Mouse (Mus musculus): ENCODE results near the gene Arhgap9. TPM values are rescaled to one million over a fixed set of nuclear protein-coding genes. Genes with fewer than 3 reads are reported as not detected.

Gene Arhgap9
- total and polyA plus RNA-seq, 3 experiments = 32.4 to 44.7 (median 33.7) TPM

- Histone ChIP-seq H3K9ac (ENCODE audit: insufficient read depth, low read depth) (no peak overlapping the region), H3K79me2 (replicated peaks; ENCODE audit: control insufficient read depth, extremely low read depth, insufficient read depth, poor library complexity, severe bottlenecking) (no peaks in the 10 kb centered on the region), H3K27me3 (replicated peaks) (no peaks in the 10 kb centered on the region), H3K36me3 (replicated peaks in 1 of 2; ENCODE audit: control insufficient read depth in 1 of 2, insufficient read depth in 1 of 2, low read length in 1 of 2) (no peaks in the 10 kb centered on the region), H3K27ac (ENCODE audit: insufficient read depth, low read depth) (no peak overlapping the region), H3K4me1 (ENCODE audit: control insufficient read depth in 1 of 2, insufficient read depth in 2 of 2) (peaks cover 0 to 19% of the 10 kb centered on the region in 2 experiments; a peak in 2 of 4 replicates), H3K4me3 (replicated peaks in 1 of 3; ENCODE audit: low read depth in 2 of 3, low read length in 2 of 3, poor library complexity in 1 of 3) (no peak overlapping the region), H3K9me3 (replicated peaks; ENCODE audit: low read length) (no peaks in the 10 kb centered on the region), H3K4me2 (ENCODE audit: insufficient read depth, low read depth, poor library complexity, severe bottlenecking) (no peak overlapping the region)
- no peak for DNase-seq (ENCODE audit: extremely low read depth)
- TF ChIP-seq MEF2A (IDR thresholded peaks at IDR 0.05; ENCODE audit: borderline replicate concordance, low read depth, low read length) = no peak
- no peak for TF ChIP-seq JUND (conservative IDR thresholded peaks at IDR 0.05; ENCODE audit: low read depth, low read length)
- no peak for TF ChIP-seq UBTF (IDR thresholded peaks at IDR 0.05; ENCODE audit: low read depth, low read length)
- TF ChIP-seq CHD1 (IDR thresholded peaks at IDR 0.05; ENCODE audit: low read depth, low read length) = no peak
- TF ChIP-seq RAD21 (IDR thresholded peaks at IDR 0.05; ENCODE audit: low read depth, low read length) = no peak
- TF ChIP-seq MXI1 (IDR thresholded peaks at IDR 0.05; ENCODE audit: low read depth, low read length) = no peak
- TF ChIP-seq BHLHE40 (IDR thresholded peaks at IDR 0.05; ENCODE audit: low read depth, low read length) = no peak
- no peak for TF ChIP-seq USF2 (conservative IDR thresholded peaks at IDR 0.05; ENCODE audit: low read depth, low read length)
- no peak for TF ChIP-seq RCOR1 (conservative IDR thresholded peaks at IDR 0.05; ENCODE audit: low read depth, low read length)
- TF ChIP-seq ELF1 (IDR thresholded peaks at IDR 0.05; ENCODE audit: low read depth, low read length) = no peak
- dilution Hi-C loops (cut with MboI; ENCODE audit: extremely low pct_ligation_motif_present, extremely low pct_unique_long_range_greater_than_20kb, low sequenced_read_pairs) = no loop called here
- in situ Hi-C loops (cut with MboI; ENCODE audit: low pct_ligation_motif_present, low pct_unique_long_range_greater_than_20kb, low sequenced_read_pairs) = no loop called here
Measured at GRCm38 (mm10) chr10:127317277-127317676, 4.5 kb upstream of the Arhgap9 start.

GRCm38 (mm10) chr10:127318009-127318408 lies 3.8 kb upstream of the Arhgap9 start:
- Histone ChIP-seq H3K9ac (ENCODE audit: insufficient read depth, low read depth) (no peak overlapping the region), H3K27me3 (replicated peaks) (no peaks in the 10 kb centered on the region), H3K9me3 (replicated peaks; ENCODE audit: low read length) (no peaks in the 10 kb centered on the region), H3K79me2 (replicated peaks; ENCODE audit: control insufficient read depth, extremely low read depth, insufficient read depth, poor library complexity, severe bottlenecking) (no peaks in the 10 kb centered on the region), H3K27ac (ENCODE audit: insufficient read depth, low read depth) (no peak overlapping the region), H3K4me2 (ENCODE audit: insufficient read depth, low read depth, poor library complexity, severe bottlenecking) (no peak overlapping the region), H3K36me3 (replicated peaks in 1 of 2; ENCODE audit: control insufficient read depth in 1 of 2, insufficient read depth in 1 of 2, low read length in 1 of 2) (no peaks in the 10 kb centered on the region), H3K4me1 (ENCODE audit: control insufficient read depth in 1 of 2, insufficient read depth in 2 of 2) (peaks cover 4 to 19% of the 10 kb centered on the region in 2 experiments), H3K4me3 (replicated peaks in 1 of 3; ENCODE audit: low read depth in 2 of 3, low read length in 2 of 3, poor library complexity in 1 of 3) (no peak overlapping the region)
- no peak for TF ChIP-seq USF2 (conservative IDR thresholded peaks at IDR 0.05; ENCODE audit: low read depth, low read length)
- no peak for TF ChIP-seq E2F4 (IDR thresholded peaks at IDR 0.05; ENCODE audit: insufficient replicate concordance, low read depth, low read length)
- no peak for TF ChIP-seq POLR2A (IDR thresholded peaks at IDR 0.05; ENCODE audit: low read depth, low read length)
- no peak for TF ChIP-seq HCFC1 (IDR thresholded peaks at IDR 0.05; ENCODE audit: low read depth, low read length)
- TF ChIP-seq ZC3H11A (IDR thresholded peaks at IDR 0.05; ENCODE audit: low read depth, low read length) = no peak
- no peak for TF ChIP-seq CTCF (conservative IDR thresholded peaks at IDR 0.05 in 1 of 2, IDR thresholded peaks at IDR 0.05 in 1 of 2; ENCODE audit: low read depth in 2 of 2, low read length in 2 of 2)
- TF ChIP-seq KAT2A (IDR thresholded peaks at IDR 0.05; ENCODE audit: insufficient replicate concordance, low read length) = no peak
- in situ Hi-C loops (cut with MboI; ENCODE audit: low pct_ligation_motif_present, low pct_unique_long_range_greater_than_20kb, low sequenced_read_pairs) = no loop called here
- no peak for DNase-seq (ENCODE audit: extremely low read depth)
- dilution Hi-C loops (cut with MboI; ENCODE audit: extremely low pct_ligation_motif_present, extremely low pct_unique_long_range_greater_than_20kb, low sequenced_read_pairs) = no loop called here

Data from CH12.LX (cell line).